In the genomic region with DNA sequence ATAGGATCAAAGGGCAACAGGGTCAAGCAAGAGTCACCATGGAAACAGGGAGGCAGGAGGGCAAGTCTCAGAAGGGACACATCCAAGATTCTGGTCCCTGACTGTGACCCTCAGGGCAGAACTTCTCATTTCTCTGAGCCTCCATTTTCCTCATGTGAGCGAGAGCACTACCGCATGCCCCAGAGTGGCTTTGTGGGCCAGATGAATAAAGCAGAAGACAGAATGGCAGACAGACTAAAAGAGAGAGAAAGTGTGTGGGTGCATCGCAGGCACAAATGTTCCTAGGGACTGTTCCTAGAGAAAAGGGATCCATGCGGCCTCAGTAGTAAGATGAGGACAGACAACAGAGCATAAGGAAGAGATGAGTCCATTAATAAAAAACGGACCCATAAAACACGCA, we compare ENCODE assay signal across 17 mouse cellular contexts.
"Had no signal": no experiment of that assay in that cellular context is flagged by ENCODE, and none has a peak within 500 bp of the region (broad histone marks: within the 10 kb centered on the region; RNA-seq: fewer than 3 reads in every experiment).

No protein-coding gene starts in this region.

- H3K9me3 ChIP-seq: midbrain, embryonic 10.5 days; midbrain, embryonic 13.5 days; midbrain, embryonic 15.5 days; neural tube, embryonic 13.5 days; neural tube, embryonic 15.5 days had no signal

- H3K4me2 ChIP-seq: lung, embryonic 14.5 days; midbrain, embryonic 13.5 days; midbrain, embryonic 15.5 days; neural tube, embryonic 13.5 days; neural tube, embryonic 15.5 days had no signal

- H3K4me1 ChIP-seq: midbrain, embryonic 13.5 days; midbrain, embryonic 15.5 days; neural tube, embryonic 13.5 days; neural tube, embryonic 15.5 days had no signal

- H3K36me3 ChIP-seq: midbrain, embryonic 10.5 days; midbrain, embryonic 13.5 days; midbrain, embryonic 15.5 days; neural tube, embryonic 13.5 days; neural tube, embryonic 15.5 days had no signal

- H3K9ac ChIP-seq: lung, embryonic 14.5 days; midbrain, embryonic 13.5 days; midbrain, embryonic 15.5 days; neural tube, embryonic 13.5 days; neural tube, embryonic 15.5 days had no signal

- H3K4me3 ChIP-seq: midbrain, embryonic 10.5 days; midbrain, embryonic 13.5 days; midbrain, embryonic 15.5 days; myocyte; neural tube, embryonic 13.5 days; neural tube, embryonic 15.5 days had no signal

- H3K27ac ChIP-seq: midbrain, embryonic 10.5 days; midbrain, embryonic 13.5 days; midbrain, embryonic 15.5 days; neural tube, embryonic 13.5 days; neural tube, embryonic 15.5 days had no signal

- DNase-seq: lung, adult 18-20 months; lung, embryonic 14.5 days; lung, postnatal 10 days; lung, postnatal 4 days; retina, postnatal 1 day; right cerebral cortex, adult 18-20 months; right cerebral cortex, postnatal 25 days; right cerebral cortex, postnatal 4 days; spleen, adult 18-20 months; thymus, adult 18-20 months; thymus, postnatal 36 days had no signal

- H3K27me3 ChIP-seq: midbrain, embryonic 13.5 days; midbrain, embryonic 15.5 days; neural tube, embryonic 13.5 days; neural tube, embryonic 15.5 days had no signal

- ATAC-seq: midbrain, embryonic 13.5 days; midbrain, embryonic 15.5 days had no signal
